Mouse (Mus musculus) adrenal gland, postnatal 4 days (tissue): ENCODE data around the gene Ctu2. TPM values are rescaled to one million over a fixed set of nuclear protein-coding genes. Genes with fewer than 3 reads are reported as not detected.

ENCODE experiments used
- DNase-seq, 2 experiments: peaks; one replicate each; pipeline ENCODE4 v3.0.0; 2021 to 2022; ENCODE audit warnings: low spot score in 2 of 2, mixed read lengths in 2 of 2
- total RNA-seq, 2 experiments: library from RNA; stranded (reverse); gene quantifications; 2 replicates each; pipeline ENCODE4 v1.2.3; 2021

Ctu2 gene
- total RNA-seq, 2 experiments from 2014 or later: 27.7 to 37.0 TPM

GRCm38 (mm10) chr8:122482448-122482847 is 6.5 kb downstream of the Ctu2 start:
- DNase-seq: no peak

GRCm38 (mm10) chr8:122483877-122484276 is 7.9 kb downstream of the Ctu2 start:
- DNase-seq: no peak

- no peak for DNase-seq
These were observed 8.9 kb downstream of the Ctu2 start for GRCm38 (mm10) chr8:122484831-122485230.

GRCm38 (mm10) chr8:122488387-122488786 is 12.4 kb downstream of the Ctu2 start:
- DNase-seq: no peak

GRCm38 (mm10) chr8:122497016-122497734 is 21.2 kb downstream of the Ctu2 start:
- no peak for DNase-seq

GRCm38 (mm10) chr8:122497912-122498311 is 22.0 kb downstream of the Ctu2 start:
- no peak for DNase-seq

GRCm38 (mm10) chr8:122500856-122501255 is 24.9 kb downstream of the Ctu2 start:
- peak; percentile 52 to 62 for DNase-seq

GRCm38 (mm10) chr8:122511552-122511951 is 35.6 kb downstream of the Ctu2 start:
- DNase-seq: no peak

- DNase-seq: no peak
These were observed 36.4 kb downstream of the Ctu2 start for GRCm38 (mm10) chr8:122512392-122512791.

- no peak for DNase-seq
These were observed 39.8 kb downstream of the Ctu2 start for GRCm38 (mm10) chr8:122515699-122516098.

- no peak for DNase-seq
These were observed 41.7 kb downstream of the Ctu2 start for GRCm38 (mm10) chr8:122517541-122518190.

GRCm38 (mm10) chr8:122520611-122521010 is 44.7 kb downstream of the Ctu2 start:
- no peak for DNase-seq

- DNase-seq: no peak
These were observed 47.1 kb downstream of the Ctu2 start for GRCm38 (mm10) chr8:122522796-122523651.

- no peak for DNase-seq
These were observed 47.9 kb downstream of the Ctu2 start for GRCm38 (mm10) chr8:122523652-122524360.

- no peak for DNase-seq
These were observed 48.6 kb downstream of the Ctu2 start for GRCm38 (mm10) chr8:122524506-122524905.

GRCm38 (mm10) chr8:122525004-122525403 is 49.1 kb downstream of the Ctu2 start:
- DNase-seq: no peak

- no peak for DNase-seq
These were observed 50.1 kb downstream of the Ctu2 start for GRCm38 (mm10) chr8:122526084-122526483.

- DNase-seq: no peak
These were observed 50.7 kb downstream of the Ctu2 start for GRCm38 (mm10) chr8:122526526-122527170.

- no peak for DNase-seq
These were observed 52.0 kb downstream of the Ctu2 start for GRCm38 (mm10) chr8:122527937-122528336.

GRCm38 (mm10) chr8:122529159-122529558 is 53.2 kb downstream of the Ctu2 start:
- no peak for DNase-seq

GRCm38 (mm10) chr8:122531312-122531711 is 55.4 kb downstream of the Ctu2 start:
- DNase-seq: no peak
